Mouse (Mus musculus) frontal cortex, postnatal 14 days (tissue): ENCODE measurements around the gene Gm17720.

ENCODE experiments used
- DNase-seq, 2 experiments: peaks; one replicate each; pipeline ENCODE4 v3.0.0; 2022; ENCODE audit warnings: low spot score in 2 of 2

Gm17720 gene

GRCm38 (mm10) chr8:110102653-110103052 lies at the start of gene Gm17720:
Gene Gm17720, minus strand, starts transcription at chr8:110102753.
- no peak for DNase-seq

- peak in 1 of 2 experiments; percentile 48 for DNase-seq
Observed at GRCm38 (mm10) chr8:110145538-110145937, 43.0 kb upstream of the Gm17720 start.

GRCm38 (mm10) chr8:110140770-110141169 lies 38.2 kb upstream of the Gm17720 start:
- DNase-seq = no peak

GRCm38 (mm10) chr8:110140156-110140555 lies 37.6 kb upstream of the Gm17720 start:
- DNase-seq = no peak

- no peak for DNase-seq
Observed at GRCm38 (mm10) chr8:110135515-110135914, 33.0 kb upstream of the Gm17720 start.

GRCm38 (mm10) chr8:110134236-110134635 lies 31.7 kb upstream of the Gm17720 start:
- DNase-seq = no peak

- peak; percentile 46 to 81 for DNase-seq
Observed at GRCm38 (mm10) chr8:110130537-110130936, 28.0 kb upstream of the Gm17720 start.

- peak in 1 of 2 experiments; percentile 24 for DNase-seq
Observed at GRCm38 (mm10) chr8:110119715-110120114, 17.2 kb upstream of the Gm17720 start.

- no peak for DNase-seq
Observed at GRCm38 (mm10) chr8:110101676-110102075, 877 bp downstream of the Gm17720 start.

- no peak for DNase-seq
Observed at GRCm38 (mm10) chr8:110100907-110101306, 1.6 kb downstream of the Gm17720 start, which contains the start of gene Gm21964. Gene Gm21964, plus strand, starts transcription at chr8:110101207.

GRCm38 (mm10) chr8:110091869-110092268 lies 10.7 kb downstream of the Gm17720 start:
- DNase-seq = no peak

GRCm38 (mm10) chr8:110082416-110083105 lies 20.0 kb downstream of the Gm17720 start:
- DNase-seq = no peak

GRCm38 (mm10) chr8:110079282-110080221 lies 23.0 kb downstream of the Gm17720 start, which contains the start of gene Zfp612:
Gene Zfp612, plus strand, starts transcription at chr8:110079746.
- DNase-seq = peak; percentile 28 to 52

- DNase-seq = no peak
Observed at GRCm38 (mm10) chr8:110074496-110074895, 28.1 kb downstream of the Gm17720 start.

GRCm38 (mm10) chr8:110071600-110071999 lies 31.0 kb downstream of the Gm17720 start:
- DNase-seq = peak in 1 of 2 experiments; percentile 39

- DNase-seq = no peak
Observed at GRCm38 (mm10) chr8:110069706-110070105, 32.8 kb downstream of the Gm17720 start.

GRCm38 (mm10) chr8:110065676-110066075 lies 36.9 kb downstream of the Gm17720 start:
- no peak for DNase-seq

GRCm38 (mm10) chr8:110064606-110065365 lies 37.8 kb downstream of the Gm17720 start:
- DNase-seq = no peak

GRCm38 (mm10) chr8:110064161-110064560 lies 38.4 kb downstream of the Gm17720 start:
- DNase-seq = no peak

- DNase-seq = no peak
Observed at GRCm38 (mm10) chr8:110058207-110058606, 44.3 kb downstream of the Gm17720 start.

GRCm38 (mm10) chr8:110051208-110051607 lies 51.3 kb downstream of the Gm17720 start:
- no peak for DNase-seq

GRCm38 (mm10) chr8:110040509-110040908 lies 62.0 kb downstream of the Gm17720 start:
- DNase-seq = no peak
